Mouse (Mus musculus) heart, postnatal 0 days (tissue): ENCODE data around the gene Arl8a. TPM values are rescaled to one million over a fixed set of nuclear protein-coding genes. Genes with fewer than 3 reads are reported as not detected.

Experiments
- ATAC-seq: fragments of 200-750 bp; cut with Nextera tagmentation; 2 replicates; pipeline ENCODE4 v1.8.0; 2017; ENCODE audit warnings: low read depth, moderate number of reproducible peaks, moderate library complexity; ENCODE audit not compliant: insufficient read depth
- DNase-seq: peaks from one replicate; pipeline ENCODE4 v3.0.0-alpha.2; 2016; ENCODE audit warnings: low spot score
- H3K27ac ChIP-seq: fragments of 300-500 bp; sonication (generic); 2 replicates; pipeline ENCODE4 v1.5.1; 2014; ENCODE audit warnings: low read depth, mild to moderate bottlenecking
- H3K27me3 ChIP-seq: fragments of 300-500 bp; sonication (generic); 2 replicates; pipeline ENCODE4 v1.6.1; 2014; ENCODE audit warnings: low read length, mixed read lengths; ENCODE audit not compliant: control insufficient read depth, insufficient read depth
- H3K36me3 ChIP-seq: fragments of 300-500 bp; sonication (generic); replicated peaks from 2 replicates; pipeline ENCODE4 v1.6.1; 2014; ENCODE audit warnings: low read length, mixed read lengths; ENCODE audit not compliant: control insufficient read depth, insufficient read depth
- H3K4me1 ChIP-seq: fragments of 300-500 bp; sonication (generic); 2 replicates; pipeline ENCODE4 v1.6.1; 2014; ENCODE audit warnings: antibody characterized with exemption; ENCODE audit not compliant: control insufficient read depth, insufficient read depth
- H3K4me2 ChIP-seq: fragments of 300-500 bp; sonication (generic); 2 replicates; pipeline ENCODE4 v1.6.1; 2014; ENCODE audit warnings: low read depth, mild to moderate bottlenecking, low read length, moderate library complexity
- H3K4me3 ChIP-seq: fragments of 300-500 bp; sonication (generic); 2 replicates; pipeline ENCODE4 v1.5.1; 2014; ENCODE audit warnings: low read depth, low read length
- H3K9ac ChIP-seq: fragments of 300-500 bp; sonication (generic); replicated peaks from 2 replicates; pipeline ENCODE4 v1.6.1; 2014; ENCODE audit warnings: low read depth, low read length, mixed read lengths
- H3K9me3 ChIP-seq: fragments of 300-500 bp; sonication (generic); replicated peaks from 2 replicates; pipeline ENCODE4 v1.6.1; 2016; ENCODE audit warnings: low read length; ENCODE audit not compliant: control insufficient read depth
- CTCF ChIP-seq: IDR thresholded peaks from 2 replicates; pipeline ENCODE4 v1.5.1; 2016; ENCODE audit warnings: antibody characterized with exemption, control low read depth, low read depth
- EP300 ChIP-seq: IDR thresholded peaks from 2 replicates; pipeline ENCODE4 v1.6.1; 2016; ENCODE audit warnings: antibody characterized with exemption, low read depth
- WGBS: fragments of 180-500 bp; shearing (Covaris S2); extraction: QIAGEN DNeasy Blood & Tissue Kit; methylation state at CpG from one replicate; pipeline ENCODE4 v1.1.7; 2014; 5-methylcytosine and 5-hydroxymethylcytosine counted together
- polyA plus RNA-seq: library from polyadenylated mRNA; unstranded; fragments of >200 nt; fragmentation: Nextera tagmentation; extraction: Ambion mirVana; gene quantifications from 2 replicates; pipeline ENCODE4 v1.2.1, GENCODE M21; 2015
- total RNA-seq: library from RNA; depleted of rRNA; stranded (reverse); fragments of >200 nt; gene quantifications from 2 replicates; pipeline ENCODE4 v1.2.3, GENCODE M21; 2014; ENCODE audit warnings: low replicate concordance

Gene Arl8a
- total and polyA plus RNA-seq, 2 experiments from 2014 or later = 35.3 to 43.4 TPM

- no peak overlapping the region for H3K4me3 ChIP-seq
- WGBS = 39% methylated on average over 8 of the region's 8 CpGs
- no peaks in the 10 kb centered on the region for H3K9me3 ChIP-seq
- no peaks in the 10 kb centered on the region for H3K36me3 ChIP-seq
- ATAC-seq = no peak; the same call in 1 of the 2 replicates
- H3K9ac ChIP-seq = no peak overlapping the region
- H3K27me3 ChIP-seq = peaks cover 47% of the 10 kb centered on the region
- TF ChIP-seq CTCF (no peak), EP300 (no peak)
- peaks cover 8% of the 10 kb centered on the region; the same call in 1 of the 2 replicates for H3K4me1 ChIP-seq
- H3K27ac ChIP-seq = no peak overlapping the region
- DNase-seq = no peak
- H3K4me2 ChIP-seq = no peak overlapping the region
Measured at GRCm38 (mm10) chr1:135125990-135126389, 20.6 kb upstream of the Arl8a start.

- peaks cover 52% of the 10 kb centered on the region for H3K27me3 ChIP-seq
- ATAC-seq = no peak
- H3K4me1 ChIP-seq = peaks cover 13% of the 10 kb centered on the region; the same call in 1 of the 2 replicates
Measured at GRCm38 (mm10) chr1:135126443-135127027, 20.1 kb upstream of the Arl8a start.

GRCm38 (mm10) chr1:135128011-135128441, 18.6 kb upstream of the Arl8a start:
- H3K27ac ChIP-seq = no peak overlapping the region
- no peak overlapping the region for H3K4me2 ChIP-seq
- no peak overlapping the region for H3K4me3 ChIP-seq
- H3K27me3 ChIP-seq = peaks cover 52% of the 10 kb centered on the region
- H3K36me3 ChIP-seq = no peaks in the 10 kb centered on the region
- no peaks in the 10 kb centered on the region for H3K9me3 ChIP-seq
- ATAC-seq (no peak), DNase-seq (no peak)
- 63% methylated on average over 6 of the region's 6 CpGs for WGBS
- TF ChIP-seq CTCF (no peak), EP300 (no peak)
- H3K4me1 ChIP-seq = peaks cover 21% of the 10 kb centered on the region; the same call in 1 of the 2 replicates
- H3K9ac ChIP-seq = no peak overlapping the region

More at GRCm38 (mm10) chr1:135126443-135127027, 20.1 kb upstream of the Arl8a start:
- no peak overlapping the region for H3K9ac ChIP-seq
- DNase-seq = no peak
- no peaks in the 10 kb centered on the region for H3K9me3 ChIP-seq
- no peak overlapping the region for H3K4me3 ChIP-seq
- no peak overlapping the region for H3K4me2 ChIP-seq
- no peak overlapping the region for H3K27ac ChIP-seq
- TF ChIP-seq EP300 (no peak), CTCF (no peak)
- no peaks in the 10 kb centered on the region for H3K36me3 ChIP-seq
- 58% methylated on average over 4 of the region's 4 CpGs for WGBS

- no peak for TF ChIP-seq CTCF
- no peak for TF ChIP-seq EP300
- Histone ChIP-seq H3K4me3 (no peak overlapping the region), H3K27me3 (peaks cover 52% of the 10 kb centered on the region), H3K36me3 (no peaks in the 10 kb centered on the region), H3K9me3 (no peaks in the 10 kb centered on the region), H3K9ac (no peak overlapping the region), H3K4me2 (no peak overlapping the region), H3K27ac (no peak overlapping the region), H3K4me1 (peaks cover 21% of the 10 kb centered on the region; the same call in 1 of the 2 replicates)
- WGBS = 34% methylated on average over 9 of the region's 9 CpGs
- DNase-seq (no peak), ATAC-seq (no peak)
Measured at GRCm38 (mm10) chr1:135128986-135129385, 17.6 kb upstream of the Arl8a start.

- Histone ChIP-seq H3K4me3 (no peak overlapping the region), H3K36me3 (no peaks in the 10 kb centered on the region), H3K9ac (no peak overlapping the region), H3K9me3 (no peaks in the 10 kb centered on the region), H3K27me3 (peaks cover 47% of the 10 kb centered on the region), H3K4me1 (peaks cover 21% of the 10 kb centered on the region; the same call in 1 of the 2 replicates), H3K4me2 (no peak overlapping the region), H3K27ac (no peak overlapping the region)
- ATAC-seq = no peak
- TF ChIP-seq EP300 (no peak), CTCF (no peak)
- 66% methylated on average over 9 of the region's 9 CpGs for WGBS
- no peak for DNase-seq
Measured at GRCm38 (mm10) chr1:135129543-135130183, 17.0 kb upstream of the Arl8a start.
